Mouse (Mus musculus) embryonic facial prominence, embryonic 11.5 days (tissue): ENCODE data around the gene Dapk1. TPM values are rescaled to one million over a fixed set of nuclear protein-coding genes. Genes with fewer than 3 reads are reported as not detected.

ENCODE experiments used
- ATAC-seq: fragments of 200-750 bp; cut with Nextera tagmentation; replicated peaks from 2 replicates; pipeline ENCODE4 v1.8.0; 2017; ENCODE audit warnings: low read depth; ENCODE audit not compliant: insufficient number of reproducible peaks, low FRiP score, low TSS enrichment
- DNase-seq: peaks from one replicate; pipeline ENCODE4 v3.0.0-alpha.2; 2015; ENCODE audit warnings: low spot score
- H3K27ac ChIP-seq: fragments of 300-500 bp; sonication (generic); replicated peaks from 2 replicates; pipeline ENCODE4 v1.5.1; 2014; ENCODE audit warnings: mild to moderate bottlenecking, low read depth, low read length, control low read depth
- H3K27me3 ChIP-seq: fragments of 300-500 bp; sonication (generic); 2 replicates; pipeline ENCODE4 v1.6.1; 2014; ENCODE audit warnings: mild to moderate bottlenecking, low read length, moderate library complexity, mixed read lengths; ENCODE audit not compliant: control insufficient read depth, insufficient read depth
- H3K36me3 ChIP-seq: fragments of 300-500 bp; sonication (generic); replicated peaks from 2 replicates; pipeline ENCODE4 v1.6.1; 2014; ENCODE audit warnings: low read depth, mild to moderate bottlenecking, low read length, moderate library complexity, mixed read lengths; ENCODE audit not compliant: control insufficient read depth, insufficient read depth
- H3K4me1 ChIP-seq: fragments of 300-500 bp; sonication (generic); 2 replicates; pipeline ENCODE4 v1.6.1; 2014; ENCODE audit warnings: low read length, mixed read lengths; ENCODE audit not compliant: control insufficient read depth, insufficient read depth
- H3K4me2 ChIP-seq: fragments of 300-500 bp; sonication (generic); 2 replicates; pipeline ENCODE4 v1.6.1; 2014; ENCODE audit warnings: low read depth, mild to moderate bottlenecking, control low read depth, low read length, moderate library complexity
- H3K4me3 ChIP-seq: fragments of 300-500 bp; sonication (generic); 2 replicates; pipeline ENCODE4 v1.5.1; 2014; ENCODE audit warnings: low read depth, low read length, control low read depth
- H3K9ac ChIP-seq: fragments of 300-500 bp; sonication (generic); replicated peaks from 2 replicates; pipeline ENCODE4 v1.6.1; 2014; ENCODE audit warnings: mild to moderate bottlenecking, control low read depth, low read length
- H3K9me3 ChIP-seq: fragments of 300-500 bp; sonication (generic); replicated peaks from 2 replicates; pipeline ENCODE4 v1.6.1; 2016; ENCODE audit warnings: mild to moderate bottlenecking, low read length, inconsistent platforms, mixed read lengths; ENCODE audit not compliant: control insufficient read depth
- WGBS: fragments of 180-500 bp; shearing (Covaris S2); extraction: QIAGEN DNeasy Blood & Tissue Kit; methylation state at CpG from one replicate; pipeline ENCODE4 v1.1.7; 2014; 5-methylcytosine and 5-hydroxymethylcytosine counted together
- polyA plus RNA-seq: library from polyadenylated mRNA; unstranded; fragments of >200 nt; fragmentation: Nextera tagmentation; extraction: Ambion mirVana; gene quantifications from 2 replicates; pipeline ENCODE4 v1.2.1, GENCODE M21; 2014

Dapk1 gene
- polyA plus RNA-seq, 1 experiment from 2014 or later: 15.1 TPM

DNA sequence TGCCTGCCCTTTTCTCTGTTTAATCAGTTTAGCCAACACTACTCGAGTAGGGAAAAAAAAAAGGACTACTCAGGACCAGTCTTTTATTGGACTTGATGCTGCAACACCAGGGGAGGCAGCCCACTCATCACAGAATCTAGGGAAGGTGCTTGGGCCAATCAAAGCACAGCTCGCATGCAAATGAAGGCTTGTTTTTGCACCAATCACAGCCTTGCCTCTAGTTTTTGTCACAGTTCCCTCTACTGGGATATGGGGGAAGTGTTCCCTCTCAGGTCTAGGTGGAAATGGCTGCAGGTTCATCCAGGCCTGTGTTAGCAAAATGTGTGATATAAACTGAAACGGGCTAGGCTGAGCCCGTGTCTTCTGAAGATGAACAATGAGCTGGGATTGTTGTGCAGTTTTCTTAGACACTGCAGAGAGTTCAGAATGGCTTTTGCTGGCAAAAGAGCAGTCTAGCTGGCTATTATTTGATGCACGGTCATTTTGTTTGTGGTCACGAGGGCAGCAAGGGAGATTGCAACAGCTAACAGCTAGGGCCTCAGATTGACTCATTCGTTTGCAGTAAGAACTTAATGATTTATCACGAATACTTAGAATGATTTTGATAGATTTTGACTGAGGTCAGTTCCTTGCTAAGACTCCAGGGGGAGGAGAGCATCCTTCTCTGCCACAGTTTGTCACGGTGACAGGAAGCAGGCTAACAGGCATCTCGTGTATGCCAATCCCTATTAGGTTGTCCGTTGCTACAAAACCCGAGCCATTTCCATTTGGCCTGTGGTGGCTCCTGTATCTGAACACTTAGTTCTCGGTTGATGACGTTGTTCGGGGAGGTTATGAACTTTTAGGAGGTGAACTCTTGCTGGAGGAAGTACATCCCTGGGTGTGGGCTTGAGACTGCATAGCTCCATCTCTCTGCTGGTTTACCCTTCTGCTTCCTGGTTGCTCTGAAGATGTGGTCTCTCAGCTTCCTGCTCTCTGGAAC lies 81.3 kb downstream of the Dapk1 start:
- Histone ChIP-seq H3K9me3 (no peaks in the 10 kb centered on the region), H3K4me2 (no peak overlapping the region), H3K27ac (no peak overlapping the region), H3K36me3 (no peaks in the 10 kb centered on the region), H3K27me3 (no peaks in the 10 kb centered on the region), H3K9ac (no peak overlapping the region), H3K4me1 (peaks cover 4% of the 10 kb centered on the region; the same call in 1 of the 2 replicates), H3K4me3 (no peak overlapping the region)
- ATAC-seq: no peak
- WGBS: 85% methylated on average over 15 of the region's 15 CpGs
- no peak for DNase-seq

DNA sequence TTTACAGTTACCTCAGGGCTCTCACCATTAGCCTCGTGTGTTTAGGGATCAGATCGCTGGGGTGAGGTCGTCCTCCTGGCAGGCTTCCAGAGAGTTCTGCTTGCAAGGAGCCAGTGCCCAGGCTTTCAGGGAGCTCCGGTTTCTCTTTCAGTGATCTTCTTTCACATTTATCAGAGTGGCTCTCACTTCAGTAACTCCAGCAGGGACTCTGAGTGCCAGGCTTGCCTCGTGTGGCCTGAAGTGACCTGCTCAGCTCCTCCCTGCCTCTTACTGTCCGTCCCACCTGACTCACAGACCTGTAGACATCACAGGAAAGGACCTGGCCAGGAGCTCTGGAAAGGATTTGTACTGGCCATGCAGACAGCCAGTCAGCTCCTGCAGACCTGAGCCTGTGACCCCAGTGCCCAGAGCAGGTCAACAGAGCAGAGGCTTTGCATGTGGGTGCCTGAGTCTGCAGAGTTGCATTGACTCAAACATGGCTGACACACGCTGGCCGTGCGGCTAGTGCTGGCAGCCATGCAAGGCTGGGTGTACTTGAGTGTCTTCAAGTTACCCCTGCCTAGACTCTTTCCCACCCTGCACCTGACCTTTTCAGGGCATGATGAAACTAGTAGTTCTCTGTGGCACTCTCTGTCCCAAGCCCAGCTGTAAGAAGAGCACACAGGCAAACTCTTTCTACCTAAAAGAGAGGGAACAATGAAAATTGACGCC lies 82.5 kb downstream of the Dapk1 start:
- Histone ChIP-seq H3K9me3 (no peaks in the 10 kb centered on the region), H3K4me2 (no peak overlapping the region), H3K27ac (no peak overlapping the region), H3K4me3 (no peak overlapping the region), H3K27me3 (no peaks in the 10 kb centered on the region), H3K4me1 (peaks cover 4% of the 10 kb centered on the region; the same call in 1 of the 2 replicates), H3K36me3 (no peaks in the 10 kb centered on the region), H3K9ac (no peak overlapping the region)
- peak; percentile 57 for DNase-seq
- WGBS: 57% methylated on average over 10 of the region's 10 CpGs
- ATAC-seq: peak; percentile 31; the same call in 1 of the 2 replicates

- 71% methylated on average over 8 of the region's 8 CpGs for WGBS
- no peak overlapping the region for H3K9ac ChIP-seq
- peaks cover 4% of the 10 kb centered on the region; the same call in 1 of the 2 replicates for H3K4me1 ChIP-seq
- no peak overlapping the region for H3K4me2 ChIP-seq
- DNase-seq (no peak), ATAC-seq (peak; percentile 10; the same call in 1 of the 2 replicates)
- H3K9me3 ChIP-seq: no peaks in the 10 kb centered on the region
- no peak overlapping the region for H3K27ac ChIP-seq
- H3K27me3 ChIP-seq: no peaks in the 10 kb centered on the region
- H3K36me3 ChIP-seq: no peaks in the 10 kb centered on the region
- H3K4me3 ChIP-seq: no peak overlapping the region
Measured at GRCm38 (mm10) chr13:60684806-60685205, 83.1 kb downstream of the Dapk1 start.

GRCm38 (mm10) chr13:60685216-60685615 lies 83.5 kb downstream of the Dapk1 start:
- Histone ChIP-seq H3K9me3 (no peaks in the 10 kb centered on the region), H3K4me1 (peaks cover 4% of the 10 kb centered on the region; the same call in 1 of the 2 replicates), H3K9ac (no peak overlapping the region), H3K4me3 (no peak overlapping the region), H3K36me3 (no peaks in the 10 kb centered on the region), H3K4me2 (no peak overlapping the region), H3K27ac (no peak overlapping the region), H3K27me3 (no peaks in the 10 kb centered on the region)
- WGBS: 69% methylated on average over 6 of the region's 6 CpGs
- no peak for DNase-seq
- no peak for ATAC-seq

- Histone ChIP-seq H3K27me3 (no peaks in the 10 kb centered on the region), H3K4me3 (no peak overlapping the region), H3K4me1 (peaks cover 4% of the 10 kb centered on the region; the same call in 1 of the 2 replicates), H3K36me3 (no peaks in the 10 kb centered on the region), H3K9ac (no peak overlapping the region), H3K4me2 (no peak overlapping the region), H3K27ac (0 out of 2 replicates have a peak overlapping the region, but pooled peaks have one; percentile 35), H3K9me3 (no peaks in the 10 kb centered on the region)
- ATAC-seq (no peak; the same call in 1 of the 2 replicates), DNase-seq (peak; percentile 50)
- WGBS: 39% methylated on average over 12 of the region's 12 CpGs
Measured at GRCm38 (mm10) chr13:60686024-60686663, 84.4 kb downstream of the Dapk1 start.

DNA sequence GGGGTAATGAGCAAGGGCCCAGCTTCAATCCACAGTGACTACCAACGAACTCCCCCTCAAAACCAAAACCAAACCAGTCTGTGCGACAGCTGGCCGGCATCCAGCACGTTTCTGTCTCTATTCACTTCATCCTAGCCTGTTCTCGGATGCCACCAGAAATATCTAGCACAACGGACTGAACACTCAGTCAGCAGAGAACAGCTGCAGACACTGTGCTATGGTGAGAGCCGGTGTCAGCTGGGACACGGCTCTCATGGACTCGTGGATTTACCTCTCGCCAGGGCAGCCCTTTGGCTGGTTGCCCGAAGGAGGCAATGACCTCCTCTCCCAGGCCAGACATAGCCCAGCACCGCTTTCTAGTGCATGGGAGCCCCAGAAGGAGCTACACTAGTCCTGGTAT lies 85.2 kb downstream of the Dapk1 start:
- Histone ChIP-seq H3K27ac (no peak overlapping the region), H3K4me2 (no peak overlapping the region), H3K27me3 (no peaks in the 10 kb centered on the region), H3K9ac (no peak overlapping the region), H3K4me3 (no peak overlapping the region), H3K9me3 (no peaks in the 10 kb centered on the region), H3K4me1 (peaks cover 4% of the 10 kb centered on the region; the same call in 1 of the 2 replicates), H3K36me3 (no peaks in the 10 kb centered on the region)
- ATAC-seq: no peak
- DNase-seq: no peak
- WGBS: 78% methylated on average over 12 of the region's 12 CpGs

GRCm38 (mm10) chr13:60687462-60687861 lies 85.7 kb downstream of the Dapk1 start:
- DNase-seq (no peak), ATAC-seq (no peak)
- no peaks in the 10 kb centered on the region for H3K27me3 ChIP-seq
- peaks cover 4% of the 10 kb centered on the region; the same call in 1 of the 2 replicates for H3K4me1 ChIP-seq
- H3K9me3 ChIP-seq: no peaks in the 10 kb centered on the region
- no peak overlapping the region for H3K9ac ChIP-seq
- WGBS: 94% methylated on average over 4 of the region's 4 CpGs
- H3K4me3 ChIP-seq: no peak overlapping the region
- no peak overlapping the region for H3K27ac ChIP-seq
- no peak overlapping the region for H3K4me2 ChIP-seq
- no peaks in the 10 kb centered on the region for H3K36me3 ChIP-seq
